Mouse (Mus musculus) heart, embryonic 14.5 days (tissue): ENCODE measurements around the gene Prkcg. TPM values are rescaled to one million over a fixed set of nuclear protein-coding genes. Genes with fewer than 3 reads are reported as not detected.
A peak's percentile ranks its signal among the peaks of the same experiment; 100 is the strongest.

Experiments
- ATAC-seq: fragments of 200-750 bp; cut with Nextera tagmentation; 2 replicates; pipeline ENCODE4 v1.8.0; 2017; ENCODE audit warnings: low read depth, moderate TSS enrichment; ENCODE audit not compliant: insufficient number of reproducible peaks, insufficient read depth, low FRiP score
- H3K27ac ChIP-seq, 2 experiments: fragments of 200-500 bp in 1 of 2; fragments of 300-500 bp in 1 of 2; sonication (generic) in 1 of 2; replicated peaks in 1 of 2; 2 replicates each; pipeline ENCODE4 v1.5.1; 2012 to 2014; ENCODE audit warnings: low read depth in 2 of 2, low read length in 2 of 2, control low read depth in 1 of 2, mild to moderate bottlenecking in 1 of 2, mixed read lengths in 1 of 2; ENCODE audit not compliant: control insufficient read depth in 1 of 2, insufficient read depth in 1 of 2
- H3K27me3 ChIP-seq: fragments of 300-500 bp; sonication (generic); 2 replicates; pipeline ENCODE4 v1.6.1; 2014; ENCODE audit warnings: mild to moderate bottlenecking, low read length, control low read depth; ENCODE audit not compliant: control insufficient read depth, insufficient read depth
- H3K36me3 ChIP-seq: fragments of 300-500 bp; sonication (generic); 2 replicates; pipeline ENCODE4 v1.6.1; 2014; ENCODE audit warnings: mild to moderate bottlenecking, control low read depth, low read length, mixed read lengths; ENCODE audit not compliant: control insufficient read depth, insufficient read depth
- H3K4me1 ChIP-seq, 2 experiments: fragments of 200-500 bp in 1 of 2; fragments of 300-500 bp in 1 of 2; sonication (generic) in 1 of 2; 2 replicates each; pipeline ENCODE4 v1.6.1; 2012 to 2014; ENCODE audit warnings: low read length in 2 of 2, control low read depth in 1 of 2, mixed read lengths in 1 of 2; ENCODE audit not compliant: control insufficient read depth in 2 of 2, insufficient read depth in 2 of 2
- H3K4me2 ChIP-seq: fragments of 300-500 bp; sonication (generic); 2 replicates; pipeline ENCODE4 v1.6.1; 2014; ENCODE audit warnings: mild to moderate bottlenecking, low read length
- H3K4me3 ChIP-seq, 2 experiments: fragments of 200-500 bp in 1 of 2; fragments of 300-500 bp in 1 of 2; sonication (generic) in 1 of 2; 2 replicates each; pipeline ENCODE4 v1.5.1; 2012 to 2014; ENCODE audit warnings: low read length in 2 of 2, mild to moderate bottlenecking in 2 of 2, control low read depth in 1 of 2, low read depth in 1 of 2, moderate library complexity in 1 of 2; ENCODE audit not compliant: control insufficient read depth in 1 of 2, insufficient read depth in 1 of 2
- H3K9ac ChIP-seq: fragments of 300-500 bp; sonication (generic); 2 replicates; pipeline ENCODE4 v1.6.1; 2014; ENCODE audit warnings: mild to moderate bottlenecking, low read length
- H3K9me3 ChIP-seq: fragments of 300-500 bp; sonication (generic); 2 replicates; pipeline ENCODE4 v1.6.1; 2016; ENCODE audit warnings: low read length, control low read depth; ENCODE audit not compliant: control insufficient read depth
- WGBS: fragments of 180-500 bp; shearing (Covaris S2); extraction: QIAGEN DNeasy Blood & Tissue Kit; methylation state at CpG from one replicate; pipeline ENCODE4 v1.1.7; 2014; 5-methylcytosine and 5-hydroxymethylcytosine counted together
- polyA plus RNA-seq: library from polyadenylated mRNA; unstranded; fragments of >200 nt; fragmentation: Nextera tagmentation; extraction: Ambion mirVana; gene quantifications from 2 replicates; pipeline ENCODE4 v1.2.1, GENCODE M21; 2014

The Prkcg gene
- polyA plus RNA-seq, result 0.28 and 0.59 TPM in 2 replicates

DNA sequence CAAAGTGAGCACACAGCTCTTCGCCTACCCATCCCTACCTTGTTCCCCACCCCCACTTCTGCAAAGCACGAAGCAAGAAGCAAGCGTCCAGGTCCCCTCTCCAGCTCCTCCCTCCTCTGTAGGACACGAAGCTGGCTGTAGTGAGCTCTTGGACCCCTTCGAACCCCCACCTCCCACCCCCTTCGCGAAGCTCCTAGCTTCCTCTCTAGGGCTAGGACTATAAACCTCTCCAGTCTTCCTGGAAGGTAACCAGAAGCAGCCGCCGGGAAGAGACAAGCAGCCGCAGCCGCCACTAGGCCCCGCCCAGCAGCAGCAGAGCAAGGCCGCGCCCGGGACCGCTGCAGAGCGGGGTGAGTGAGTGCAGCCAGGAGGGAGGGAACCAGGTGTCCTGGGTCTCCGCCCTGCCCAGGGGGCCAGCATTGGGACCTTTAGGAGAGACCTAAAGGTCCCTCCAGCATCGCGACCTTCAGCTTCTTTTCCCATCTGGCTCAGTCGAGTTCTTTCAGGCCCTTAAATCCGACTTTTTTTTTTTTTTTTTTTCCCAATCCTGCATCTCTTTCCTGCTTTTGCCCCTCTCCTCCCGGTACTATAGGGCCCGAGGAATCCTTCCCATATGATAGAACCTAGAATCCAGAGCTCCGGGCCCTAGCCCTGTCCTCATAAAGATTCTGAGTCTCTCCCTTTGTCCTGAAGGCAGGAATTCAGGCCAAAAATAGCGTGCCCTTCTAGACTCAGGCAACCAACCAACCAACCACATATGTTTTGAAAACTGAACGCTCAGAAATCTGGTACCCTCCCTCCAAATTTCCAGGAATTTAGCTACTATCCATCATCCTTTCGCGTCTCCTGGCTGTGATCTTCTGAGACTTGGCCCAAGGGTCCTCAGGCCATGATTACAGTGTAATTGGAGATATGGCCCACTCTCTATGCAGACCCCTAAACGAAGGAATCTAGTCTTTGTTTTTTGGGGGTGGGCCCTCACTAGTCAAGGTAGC, at the start of gene Prkcg, which contains the start of gene Myadm:
Gene Prkcg, plus strand, starts transcription at position 204 of the 995 bp plus-strand sequence.
Gene Myadm, plus strand, starts transcription at position 105 of the 995 bp plus-strand sequence.
- peaks cover 16 to 22% of the 10 kb centered on the region in 2 experiments for H3K4me1 ChIP-seq
- no peaks in the 10 kb centered on the region for H3K9me3 ChIP-seq
- H3K4me3 ChIP-seq, result peak within 1 kb of the TSS; percentile 53 to 73
- peak; percentile 36 for ATAC-seq
- 2% methylated on average over 30 of the region's 30 CpGs for WGBS
- H3K27me3 ChIP-seq, result no peaks in the 10 kb centered on the region
- peaks cover 9% of the 10 kb centered on the region for H3K36me3 ChIP-seq
- peak within 1 kb of the TSS; percentile 74 for H3K4me2 ChIP-seq
- H3K9ac ChIP-seq, result peak within 1 kb of the TSS; percentile 86
- H3K27ac ChIP-seq, result peak within 1 kb of the TSS; percentile 93 to 97

GRCm38 (mm10) chr7:3239193-3239592, 49.8 kb upstream of the Prkcg start:
- 77% methylated on average over 2 of the region's 2 CpGs for WGBS
- Histone ChIP-seq H3K4me2 (no peak overlapping the region), H3K27me3 (no peaks in the 10 kb centered on the region), H3K4me1 (no peaks in the 10 kb centered on the region), H3K4me3 (no peak overlapping the region), H3K9ac (no peak overlapping the region), H3K9me3 (no peaks in the 10 kb centered on the region), H3K27ac (no peak overlapping the region), H3K36me3 (no peaks in the 10 kb centered on the region)
- no peak for ATAC-seq

DNA sequence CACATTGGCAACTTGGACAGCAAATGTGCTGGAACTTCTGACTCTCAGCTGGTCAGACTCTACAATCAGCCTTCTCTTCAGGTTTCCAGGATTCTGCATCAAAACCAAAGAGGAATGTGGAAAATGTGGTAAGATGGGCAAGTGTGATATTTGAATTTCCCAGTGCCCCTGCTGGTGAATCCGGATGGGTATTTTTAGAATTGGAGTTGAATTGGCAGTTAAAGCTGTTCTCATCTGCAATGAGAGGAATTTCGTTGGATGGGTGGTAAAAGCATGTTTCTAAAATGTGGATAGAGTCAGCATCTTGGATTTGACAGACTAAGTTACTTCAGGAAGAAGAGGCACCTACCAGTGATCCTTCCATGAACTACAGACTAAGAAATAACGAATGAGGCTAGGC, 28.3 kb upstream of the Prkcg start:
- Histone ChIP-seq H3K9me3 (no peaks in the 10 kb centered on the region), H3K4me3 (no peak overlapping the region), H3K4me2 (no peak overlapping the region), H3K9ac (no peak overlapping the region), H3K4me1 (peaks cover 4 to 6% of the 10 kb centered on the region in 2 experiments; a peak in 3 of 4 replicates), H3K27me3 (no peaks in the 10 kb centered on the region), H3K27ac (no peak overlapping the region), H3K36me3 (no peaks in the 10 kb centered on the region)
- ATAC-seq, result no peak
- WGBS, result 47% methylated on average over 3 of the region's 3 CpGs

DNA sequence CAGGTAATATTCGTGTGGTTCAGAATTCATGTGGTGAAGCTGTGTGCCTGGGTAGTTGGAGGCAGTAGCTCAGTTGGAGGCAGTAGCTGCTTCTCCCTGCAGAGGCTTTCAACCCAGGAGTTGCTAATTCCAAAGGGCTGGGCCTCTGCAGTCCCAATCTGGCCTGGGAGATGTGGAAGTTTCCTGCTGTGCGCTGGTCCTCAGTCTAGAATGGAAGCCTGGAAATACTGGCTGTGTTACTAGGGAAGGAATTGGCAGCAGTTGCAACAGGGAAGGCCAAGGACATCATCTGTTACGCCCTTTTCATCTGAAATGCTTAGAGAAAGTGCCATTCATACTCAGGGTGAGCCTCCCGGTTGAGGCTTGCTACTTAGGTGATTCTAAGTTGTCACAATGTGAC, 27.5 kb upstream of the Prkcg start:
- H3K36me3 ChIP-seq, result no peaks in the 10 kb centered on the region
- no peaks in the 10 kb centered on the region for H3K27me3 ChIP-seq
- no peak overlapping the region for H3K4me2 ChIP-seq
- no peaks in the 10 kb centered on the region for H3K9me3 ChIP-seq
- no peak overlapping the region for H3K27ac ChIP-seq
- ATAC-seq, result no peak
- peaks cover 4 to 6% of the 10 kb centered on the region in 2 experiments; a peak in 3 of 4 replicates for H3K4me1 ChIP-seq
- WGBS, result 56% methylated on average over 4 of the region's 4 CpGs
- no peak overlapping the region for H3K9ac ChIP-seq
- no peak overlapping the region for H3K4me3 ChIP-seq

GRCm38 (mm10) chr7:3262789-3263188, 26.2 kb upstream of the Prkcg start:
- no peaks in the 10 kb centered on the region for H3K9me3 ChIP-seq
- H3K9ac ChIP-seq, result no peak overlapping the region
- H3K27ac ChIP-seq, result no peak overlapping the region
- H3K27me3 ChIP-seq, result no peaks in the 10 kb centered on the region
- WGBS, result 29% methylated on average over 2 of the region's 2 CpGs
- peaks cover 4 to 6% of the 10 kb centered on the region in 2 experiments; a peak in 3 of 4 replicates for H3K4me1 ChIP-seq
- H3K36me3 ChIP-seq, result no peaks in the 10 kb centered on the region
- no peak overlapping the region for H3K4me2 ChIP-seq
- no peak for ATAC-seq
- no peak overlapping the region for H3K4me3 ChIP-seq

DNA sequence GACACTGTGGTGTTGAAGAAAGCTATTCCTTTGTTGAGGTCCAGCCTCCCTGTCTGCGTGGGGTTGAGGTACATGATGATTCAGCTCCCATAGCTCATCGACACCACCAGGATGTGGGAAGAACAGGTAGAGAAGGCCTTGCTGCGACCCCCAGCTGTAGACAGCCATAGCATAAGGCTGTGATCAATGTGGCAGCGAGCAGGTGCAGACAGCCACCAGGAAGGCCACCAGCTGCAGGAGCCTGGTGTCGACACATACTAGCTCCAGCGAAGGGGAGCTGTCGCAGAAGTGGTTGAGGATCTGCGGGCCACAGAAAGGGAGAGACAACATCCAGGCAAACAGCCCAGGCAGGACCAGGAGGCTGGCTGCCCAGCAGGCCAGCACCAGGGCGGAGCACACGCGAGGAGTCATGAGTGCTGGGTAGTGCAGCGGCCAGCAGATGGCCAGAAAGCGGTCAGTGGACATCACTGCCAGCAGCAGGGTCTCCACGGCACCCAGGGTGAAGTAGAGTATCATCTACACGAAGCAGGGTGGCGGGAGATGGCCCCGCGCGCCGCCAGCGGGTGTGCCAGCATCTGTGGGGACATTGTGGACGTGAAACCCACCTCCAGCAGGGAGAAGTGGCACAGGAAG, 24.5 kb upstream of the Prkcg start:
- ATAC-seq, result no peak

GRCm38 (mm10) chr7:3265311-3265710, 23.7 kb upstream of the Prkcg start:
- Histone ChIP-seq H3K4me2 (peak overlapping the region; percentile 66), H3K4me3 (peak overlapping the region in 1 of 2 experiments; percentile 21; a peak in 1 of 4 replicates), H3K4me1 (peaks cover 4 to 6% of the 10 kb centered on the region in 2 experiments; a peak in 3 of 4 replicates), H3K27me3 (no peaks in the 10 kb centered on the region), H3K27ac (no peak overlapping the region), H3K9me3 (no peaks in the 10 kb centered on the region), H3K36me3 (no peaks in the 10 kb centered on the region), H3K9ac (peak overlapping the region; percentile 48; the same call in 1 of the 2 replicates)
- ATAC-seq, result no peak
- WGBS, result 51% methylated on average over 6 of the region's 6 CpGs

More for the DNA sequence above, 24.5 kb upstream of the Prkcg start:
- peak overlapping the region; percentile 48 for H3K9ac ChIP-seq
- H3K4me2 ChIP-seq, result peak overlapping the region; percentile 66
- WGBS, result 21% methylated on average over 22 of the region's 22 CpGs
- H3K27me3 ChIP-seq, result no peaks in the 10 kb centered on the region
- no peak overlapping the region for H3K27ac ChIP-seq
- H3K36me3 ChIP-seq, result no peaks in the 10 kb centered on the region
- H3K4me3 ChIP-seq, result peak overlapping the region; percentile 19 to 21; a peak in 3 of 4 replicates
- H3K9me3 ChIP-seq, result no peaks in the 10 kb centered on the region
- peaks cover 4 to 6% of the 10 kb centered on the region in 2 experiments; a peak in 3 of 4 replicates for H3K4me1 ChIP-seq
